Mouse (Mus musculus) 3T3-L1 (cell line): Measurements from ENCODE around the gene Emc9.

ENCODE experiments used
- DNase-seq: peaks from one replicate; pipeline ENCODE4 v3.0.0-alpha.2; 2015; ENCODE audit warnings: low read depth, low spot score

The Emc9 gene

DNA sequence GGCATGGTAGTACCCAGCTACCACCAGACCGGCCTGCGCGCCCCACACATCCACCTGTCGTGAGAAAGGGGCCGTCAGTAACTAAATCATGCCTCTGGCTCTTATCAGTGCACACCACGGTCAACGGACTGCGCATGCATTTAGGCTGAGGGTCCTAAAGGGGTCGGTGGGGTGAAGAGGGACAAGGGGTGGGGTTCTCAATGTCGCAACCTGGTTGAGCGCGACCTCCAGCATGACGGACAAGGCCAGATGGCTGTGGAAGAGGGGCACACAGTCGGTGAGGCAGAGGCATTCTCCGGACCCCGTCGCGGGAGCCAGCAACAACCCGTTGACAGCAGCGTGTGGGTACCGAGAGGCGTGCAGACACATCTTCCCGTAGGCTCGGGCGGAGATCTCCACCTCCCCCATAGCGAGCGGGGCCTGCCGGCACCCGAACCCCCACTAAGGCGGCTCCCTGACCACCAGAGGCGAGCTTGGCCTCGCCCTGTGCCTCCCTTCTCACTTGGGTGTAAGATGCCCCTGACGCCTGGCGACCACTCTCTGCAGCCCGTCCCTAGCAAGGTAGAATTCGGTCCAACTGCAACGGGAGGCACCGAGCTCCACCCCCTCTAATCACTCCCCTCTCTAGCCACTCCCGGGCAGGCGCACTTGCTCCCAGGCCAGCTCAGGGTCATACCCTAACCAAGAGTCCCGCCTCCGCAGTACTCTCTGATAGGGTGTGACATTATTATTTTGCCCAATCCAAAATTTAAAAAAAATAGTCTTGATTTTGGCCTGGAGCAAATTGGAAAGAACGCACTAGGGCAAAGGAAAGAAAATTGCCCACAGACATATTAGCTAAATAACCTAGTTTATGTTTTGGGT is at the start of gene Emc9:
TSS of gene Emc9 (minus strand) at position 601 of the 864 bp plus-strand sequence.
- DNase-seq = peak; percentile 65

DNA sequence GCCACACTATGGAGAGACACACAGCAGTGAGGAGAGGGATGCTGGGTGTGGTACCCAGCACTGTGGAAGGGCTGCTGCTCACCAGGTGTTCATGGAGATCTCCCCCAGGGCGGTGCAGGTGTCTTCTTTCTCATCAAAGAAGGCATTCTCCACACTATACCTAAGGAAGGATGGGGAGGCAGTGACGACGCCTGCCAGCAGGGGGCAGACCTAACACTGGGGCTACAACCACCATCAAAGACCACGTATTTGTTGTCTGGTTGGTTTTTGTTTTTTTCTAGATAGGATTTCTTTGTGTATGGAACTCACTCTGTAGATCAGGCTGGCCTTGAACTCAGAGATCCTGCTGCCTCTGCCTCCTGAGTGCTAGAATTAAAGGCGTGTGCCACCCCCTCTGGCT is 44.2 kb upstream of the Emc9 start:
- DNase-seq = peak; percentile 39

DNA sequence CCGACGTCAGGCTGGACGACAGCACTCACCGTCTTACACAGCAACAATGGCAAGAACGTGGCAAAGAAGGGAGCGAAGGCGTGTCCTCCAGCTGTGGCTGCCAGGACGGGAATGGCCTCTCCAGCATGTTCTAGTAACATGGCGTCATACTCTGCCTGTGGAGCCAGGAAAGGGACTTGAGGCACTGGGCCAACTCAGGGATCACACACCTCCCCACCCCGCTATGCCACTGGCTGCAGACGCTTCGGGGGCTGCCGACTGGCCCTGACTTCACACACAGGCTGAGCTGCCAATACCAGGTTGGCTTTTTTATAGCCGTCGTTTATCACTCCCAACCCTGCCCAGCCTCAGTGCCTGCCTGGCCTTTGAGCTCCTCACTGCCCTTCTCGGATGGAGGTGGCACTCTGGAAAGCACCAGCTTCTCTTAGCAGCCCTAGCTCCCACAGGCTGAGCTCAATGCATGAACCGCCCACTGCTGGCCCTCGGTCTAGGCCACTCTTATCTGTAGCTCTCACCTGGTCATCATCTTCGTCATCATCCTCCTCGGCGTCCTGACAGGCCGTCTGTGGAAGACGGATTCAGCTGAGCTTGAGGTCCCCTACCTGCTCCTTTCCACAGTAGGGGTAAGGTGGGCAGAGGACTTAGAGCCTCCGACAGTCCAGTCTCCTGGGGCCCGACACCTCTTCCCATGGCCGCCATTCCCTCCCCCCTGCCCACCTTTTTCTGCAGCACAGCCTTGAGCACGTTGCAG is 43.1 kb upstream of the Emc9 start:
- DNase-seq = no peak

DNA sequence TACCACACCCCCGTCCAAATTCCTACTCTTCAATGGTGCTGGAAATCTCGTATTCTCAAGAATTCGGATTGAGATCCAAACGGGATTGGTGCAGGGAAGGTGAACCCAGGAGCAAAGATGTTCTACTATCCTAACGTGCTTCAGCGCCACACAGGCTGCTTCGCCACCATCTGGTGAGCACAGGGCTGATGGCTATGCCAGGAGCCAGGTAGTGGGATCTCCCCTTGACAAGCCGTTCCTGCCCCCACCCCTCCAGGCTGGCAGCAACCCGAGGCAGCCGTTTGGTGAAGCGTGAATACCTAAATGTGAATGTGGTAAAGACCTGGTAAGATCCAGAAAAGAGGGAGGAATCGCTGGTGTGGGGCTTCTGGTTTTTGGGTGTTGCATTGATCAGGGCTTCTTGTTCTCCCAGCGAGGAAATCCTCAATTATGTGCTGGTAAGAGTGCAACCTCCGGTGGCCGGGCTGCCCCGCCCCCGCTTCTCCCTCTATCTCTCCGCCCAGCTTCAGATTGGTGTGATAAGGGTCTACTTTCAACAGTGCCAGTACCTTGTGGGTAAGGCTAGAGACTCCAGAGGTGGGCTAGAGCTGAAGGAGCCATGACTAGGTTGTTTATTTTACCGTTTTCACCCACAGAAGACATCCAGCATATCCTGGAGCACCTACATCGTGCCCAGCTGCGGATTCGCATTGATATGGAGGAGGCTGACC is 33.5 kb upstream of the Emc9 start:
- no peak for DNase-seq

DNA sequence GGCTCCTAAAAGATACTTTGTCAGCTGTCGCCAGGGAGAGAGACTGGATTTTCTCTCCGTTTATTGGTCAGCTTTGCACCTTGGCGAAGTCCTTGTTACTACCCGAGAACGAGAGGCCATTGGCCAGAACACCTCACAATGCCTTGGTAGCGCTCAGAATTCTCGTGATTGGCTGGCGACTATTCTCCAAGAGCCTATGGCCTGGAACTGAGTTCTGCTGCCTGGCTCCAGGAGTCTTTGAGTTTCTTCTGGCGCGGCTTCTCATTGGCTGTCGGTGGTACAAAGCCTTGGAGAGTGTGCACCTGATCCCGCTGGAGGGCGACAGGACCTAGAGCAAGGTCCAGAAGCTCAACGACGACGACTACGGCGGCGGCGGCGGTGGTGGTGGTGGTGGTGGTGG is 32.7 kb upstream of the Emc9 start, which contains the start of gene Rec8:
TSS of gene Rec8 (plus strand) at position 216 of the 400 bp plus-strand sequence.
- DNase-seq = no peak

DNA sequence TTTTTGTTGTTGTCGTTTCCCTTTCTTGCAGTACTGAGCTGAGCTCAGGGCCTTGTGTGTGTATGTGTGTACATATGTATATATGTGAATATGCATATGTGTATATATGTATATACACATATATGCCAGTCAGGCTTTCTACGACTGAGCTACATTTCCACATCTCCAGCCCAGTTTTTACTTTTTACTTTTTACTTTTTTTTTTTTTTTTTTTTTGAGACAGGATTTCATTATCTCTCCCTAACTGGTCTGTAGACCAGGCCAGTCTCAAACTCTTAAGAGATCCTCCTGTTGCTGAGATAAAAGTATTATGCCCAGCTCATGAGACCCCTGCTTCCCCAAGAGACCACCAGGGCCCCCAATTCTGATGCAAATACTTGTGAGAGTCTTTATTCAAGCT is 31.7 kb upstream of the Emc9 start:
- no peak for DNase-seq

DNA sequence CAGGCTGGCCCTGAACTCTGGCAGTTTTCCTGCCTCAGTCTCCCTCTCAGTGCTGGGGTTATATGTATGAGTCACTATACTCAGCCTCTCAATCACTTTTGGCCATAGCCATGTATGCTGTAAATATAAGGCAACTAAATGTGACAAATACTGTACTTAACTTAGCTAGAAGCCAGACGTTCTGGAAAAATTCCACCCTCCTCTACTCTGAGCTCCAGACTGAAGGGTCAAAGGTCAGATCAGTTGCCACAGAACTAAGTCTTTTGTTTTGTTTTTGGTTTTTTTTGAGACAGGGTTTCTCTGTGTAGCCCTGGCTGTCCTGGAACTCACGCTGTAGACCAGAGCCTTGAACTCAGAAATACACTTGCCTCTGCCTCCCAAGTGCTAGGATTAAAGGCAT is 30.8 kb upstream of the Emc9 start:
- peak; percentile 32 for DNase-seq

DNA sequence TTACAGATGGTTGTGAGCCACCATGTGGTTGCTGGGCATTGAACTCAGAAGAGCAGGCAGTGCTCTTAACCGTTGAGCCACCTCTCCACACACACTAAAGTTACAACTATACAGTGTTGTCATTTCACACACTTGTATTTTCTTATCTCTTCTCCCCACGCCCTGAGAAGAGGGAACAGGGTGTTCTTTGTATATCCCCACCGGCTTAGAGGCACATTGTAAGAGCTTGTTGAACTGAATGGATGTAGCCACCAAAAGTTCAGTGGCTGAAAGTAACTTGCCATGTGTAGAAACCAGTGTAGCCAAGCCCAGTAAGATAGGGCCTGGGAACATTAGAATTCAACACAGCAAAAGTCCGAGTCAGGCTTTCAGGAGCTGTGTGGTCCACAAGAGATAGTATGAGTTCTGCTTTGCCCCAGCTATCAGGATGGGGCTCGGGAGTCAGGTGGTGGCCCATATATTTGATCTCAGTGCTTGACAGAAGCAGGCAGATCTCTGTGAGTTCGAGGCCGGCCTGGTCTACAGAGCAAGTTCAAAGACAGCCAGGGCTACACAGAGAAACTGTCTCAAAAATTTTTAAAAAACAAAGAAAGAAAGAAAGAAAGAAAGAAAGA is 29.6 kb upstream of the Emc9 start:
- no peak for DNase-seq

DNA sequence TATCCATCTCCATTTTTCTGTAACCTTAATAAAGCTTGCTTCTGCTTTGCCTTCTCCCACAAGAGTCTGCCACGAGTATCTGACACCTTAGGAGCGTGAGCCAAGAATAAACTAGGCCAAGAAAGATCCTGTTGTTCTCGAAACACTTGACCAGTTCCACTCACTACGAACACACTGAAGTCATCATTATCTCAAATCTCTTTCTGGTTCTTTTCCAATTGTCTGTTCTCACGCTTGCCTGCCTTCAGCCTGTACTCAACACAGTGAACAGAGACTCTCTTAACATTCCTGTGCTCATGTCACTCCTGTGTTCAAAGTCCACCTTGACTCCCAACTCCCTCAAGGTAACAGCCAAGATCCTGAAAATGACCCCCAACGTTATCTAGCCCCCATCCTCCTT is 28.2 kb upstream of the Emc9 start:
- DNase-seq = no peak

DNA sequence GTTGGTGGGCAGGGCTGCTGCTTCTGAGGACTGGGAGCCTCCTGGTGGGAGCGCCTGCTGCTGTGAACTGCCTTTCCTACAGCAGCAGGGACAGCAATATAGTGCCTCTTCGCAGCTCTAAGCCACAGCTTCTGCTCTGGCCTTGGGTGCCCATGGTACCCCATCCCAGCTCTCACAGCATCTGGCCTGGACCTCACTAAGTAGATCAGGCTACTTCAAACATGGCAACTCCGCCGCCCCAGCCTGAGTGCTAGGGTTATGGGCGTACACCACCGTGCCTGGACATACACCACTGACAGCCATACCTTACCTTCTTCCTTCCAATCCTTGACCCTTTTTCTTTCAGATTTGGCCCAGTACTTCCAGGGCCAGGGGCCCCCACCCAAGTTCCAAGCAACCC is 23.2 kb upstream of the Emc9 start:
- no peak for DNase-seq

DNA sequence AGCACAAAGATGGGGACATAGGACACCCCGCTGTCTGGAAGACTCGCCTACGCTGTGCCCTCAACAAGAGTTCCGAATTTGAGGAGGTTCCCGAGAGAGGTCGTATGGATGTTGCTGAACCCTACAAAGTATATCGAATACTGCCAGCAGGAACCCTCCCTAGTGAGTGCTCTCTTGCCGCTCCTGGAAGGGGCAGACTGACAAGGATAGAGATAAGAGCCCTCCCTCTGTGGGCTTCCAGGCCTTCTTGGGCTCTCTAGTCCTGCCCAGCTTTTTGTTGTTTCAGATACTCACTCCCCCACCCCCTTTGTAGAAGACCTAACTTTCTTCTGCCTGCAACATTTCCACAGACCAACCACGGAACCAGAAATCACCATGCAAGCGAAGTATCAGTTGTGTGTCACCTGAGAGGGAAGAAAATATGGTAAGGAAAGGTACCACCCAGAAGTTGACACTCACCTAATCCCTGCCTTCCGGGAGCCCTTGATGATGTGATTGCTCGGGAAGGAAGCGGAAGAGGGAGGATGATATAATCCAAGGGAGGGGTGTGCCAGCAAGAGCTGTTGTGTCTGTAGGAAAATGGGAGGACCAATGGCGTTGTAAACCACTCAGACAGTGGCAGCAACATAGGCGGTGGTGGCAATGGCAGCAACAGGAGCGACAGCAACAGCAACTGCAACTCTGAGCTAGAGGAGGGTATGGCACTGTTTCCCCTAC is 20.8 kb upstream of the Emc9 start:
- DNase-seq = no peak

DNA sequence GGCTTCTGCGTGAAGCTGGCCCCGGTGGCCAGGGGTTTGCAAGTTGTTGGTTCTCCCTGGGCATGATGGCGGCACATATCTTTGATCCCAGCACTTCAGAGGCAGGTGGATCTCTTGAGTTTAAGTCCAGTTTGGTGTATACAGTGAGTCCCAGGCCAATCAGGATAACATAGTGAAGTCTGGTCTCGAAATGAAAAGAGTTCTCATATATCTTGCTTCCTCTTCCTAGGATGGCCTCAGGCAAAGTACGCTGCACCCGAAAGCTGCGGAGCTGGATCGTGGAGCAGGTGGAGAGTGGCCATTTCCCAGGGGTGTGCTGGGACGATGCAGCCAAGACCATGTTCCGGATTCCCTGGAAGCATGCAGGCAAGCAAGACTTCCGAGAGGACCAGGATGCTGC is 19.7 kb upstream of the Emc9 start:
- no peak for DNase-seq

DNA sequence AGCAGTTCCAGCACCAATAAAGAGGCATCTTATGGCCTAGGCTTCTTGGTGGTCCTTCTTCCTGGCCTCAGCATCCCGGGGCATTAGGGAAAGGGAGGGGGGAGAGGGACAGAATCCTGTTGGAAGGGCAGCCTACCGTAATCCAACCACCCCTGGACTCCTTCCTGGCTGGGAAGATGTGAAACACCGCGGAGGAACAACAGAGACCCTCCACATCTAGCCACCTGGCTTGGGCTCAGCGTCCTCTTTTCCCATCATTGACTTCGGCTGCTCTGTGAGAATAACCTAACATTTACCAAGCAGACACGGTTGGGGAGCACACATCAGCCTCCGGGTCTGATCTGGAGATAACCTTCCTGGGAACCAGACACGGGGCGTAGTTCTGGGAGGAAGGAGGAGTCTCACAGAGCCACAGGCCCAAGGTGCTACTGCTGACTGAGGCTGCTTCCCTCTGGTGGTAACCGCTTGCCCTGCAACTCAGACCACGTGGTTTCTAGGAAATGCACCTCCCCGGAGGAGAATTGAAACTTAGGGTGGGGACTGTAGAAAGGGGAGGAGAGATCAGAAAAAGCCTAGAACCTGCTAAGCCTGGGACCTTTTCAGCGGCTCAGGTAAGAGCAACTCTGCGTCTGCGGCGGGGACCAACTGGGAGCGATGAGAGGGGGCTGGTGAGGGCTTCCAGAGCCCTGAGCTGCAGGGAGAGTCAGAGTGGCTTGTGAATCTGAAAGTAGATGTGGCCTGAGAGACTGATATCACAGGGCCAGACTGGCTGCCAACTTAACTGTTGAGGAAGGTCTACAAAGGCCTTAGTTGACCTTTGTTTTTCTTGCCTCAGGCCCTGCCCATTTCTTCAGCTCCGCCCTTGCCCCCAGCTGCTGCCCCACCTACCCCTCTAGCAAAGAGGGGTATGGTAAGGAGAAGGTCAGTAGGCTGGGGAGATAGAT is 18.8 kb upstream of the Emc9 start:
- peak; percentile 92 for DNase-seq

DNA sequence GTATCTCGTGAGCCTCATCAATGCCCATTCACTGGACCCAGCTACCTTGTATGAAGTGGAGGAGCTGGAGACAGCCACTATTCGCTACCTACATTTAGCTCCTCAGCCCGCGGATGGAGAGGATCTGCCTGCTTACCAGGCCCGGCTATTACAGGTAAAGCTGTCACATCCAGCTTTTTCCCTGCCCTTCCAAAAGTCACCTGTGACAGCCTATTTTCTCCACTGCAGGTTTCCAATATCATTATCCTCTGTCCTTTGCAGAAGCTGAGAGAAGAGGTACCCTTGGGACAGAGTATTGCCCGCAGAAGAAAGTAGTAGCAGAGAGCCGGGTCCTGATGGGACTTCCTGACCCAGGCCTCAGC is 18.1 kb upstream of the Emc9 start, which contains the start of gene Irf9:
TSS of gene Irf9 (plus strand) at position 301 of the 362 bp plus-strand sequence.
- DNase-seq = no peak

DNA sequence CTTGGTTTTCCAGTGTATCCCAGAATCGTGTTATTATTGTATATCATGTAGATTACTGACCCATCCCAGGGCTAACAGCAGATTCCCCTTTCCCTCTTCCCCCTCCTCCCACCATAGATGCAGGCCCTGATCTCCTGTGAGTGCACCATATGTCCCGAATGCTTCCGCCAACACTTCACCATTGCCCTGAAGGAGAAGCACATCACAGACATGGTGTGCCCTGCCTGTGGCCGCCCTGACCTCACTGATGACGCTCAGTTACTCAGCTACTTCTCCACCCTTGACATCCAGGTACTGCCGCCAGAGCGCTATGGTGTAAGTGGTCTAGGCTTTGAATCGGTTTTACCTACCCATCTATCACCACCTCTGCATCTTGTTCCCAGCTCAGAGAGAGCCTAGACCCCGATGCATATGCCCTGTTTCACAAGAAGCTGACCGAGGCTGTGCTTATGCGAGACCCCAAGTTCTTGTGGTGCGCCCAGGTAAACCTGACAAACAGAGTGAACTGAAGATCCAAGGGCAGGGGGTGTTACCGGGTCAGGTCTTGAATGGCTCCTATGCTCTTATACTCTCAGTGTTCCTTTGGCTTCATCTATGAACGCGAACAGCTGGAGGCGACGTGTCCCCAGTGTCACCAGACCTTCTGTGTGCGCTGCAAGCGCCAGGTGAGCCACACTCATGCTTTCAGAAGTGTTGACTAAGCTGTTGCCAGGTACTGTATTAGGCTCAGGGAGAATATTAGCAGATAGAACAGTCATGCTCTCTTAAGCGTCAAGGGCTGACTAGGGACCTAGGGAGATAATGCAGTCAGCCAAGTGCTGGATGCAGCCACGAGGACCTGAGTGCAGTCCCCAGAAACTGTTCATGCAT is 13.7 kb upstream of the Emc9 start:
- DNase-seq = no peak

DNA sequence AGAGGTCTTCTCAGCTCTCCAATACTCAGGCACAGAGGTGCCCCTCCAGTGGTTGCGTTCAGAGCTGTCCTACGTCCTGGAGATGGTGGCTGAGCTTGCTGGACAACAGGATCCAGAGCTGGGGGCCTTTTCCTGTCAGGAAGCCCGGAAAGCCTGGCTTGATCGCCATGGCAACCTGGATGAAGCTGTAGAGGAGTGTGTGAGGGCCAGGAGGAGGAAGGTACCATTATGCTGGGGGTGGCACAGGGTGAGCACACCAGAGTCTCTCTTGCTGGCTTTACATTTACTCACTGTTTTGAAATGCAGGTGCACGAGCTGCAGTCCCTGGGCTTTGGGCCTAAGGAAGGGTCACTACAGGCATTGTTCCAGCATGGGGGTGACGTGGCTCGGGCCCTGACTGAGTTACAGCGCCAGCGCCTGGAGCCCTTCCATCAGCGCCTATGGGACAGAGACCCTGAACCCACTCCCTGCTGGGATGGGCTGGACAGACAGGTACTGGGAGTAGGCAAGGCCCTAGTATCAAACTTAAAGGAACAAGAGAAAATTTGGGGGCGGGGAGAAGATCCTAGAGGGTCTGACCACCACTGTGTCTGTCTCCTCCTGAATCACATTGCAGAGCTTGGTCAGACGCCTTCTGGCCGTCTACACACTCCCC is 11.1 kb upstream of the Emc9 start:
- DNase-seq = no peak

DNA sequence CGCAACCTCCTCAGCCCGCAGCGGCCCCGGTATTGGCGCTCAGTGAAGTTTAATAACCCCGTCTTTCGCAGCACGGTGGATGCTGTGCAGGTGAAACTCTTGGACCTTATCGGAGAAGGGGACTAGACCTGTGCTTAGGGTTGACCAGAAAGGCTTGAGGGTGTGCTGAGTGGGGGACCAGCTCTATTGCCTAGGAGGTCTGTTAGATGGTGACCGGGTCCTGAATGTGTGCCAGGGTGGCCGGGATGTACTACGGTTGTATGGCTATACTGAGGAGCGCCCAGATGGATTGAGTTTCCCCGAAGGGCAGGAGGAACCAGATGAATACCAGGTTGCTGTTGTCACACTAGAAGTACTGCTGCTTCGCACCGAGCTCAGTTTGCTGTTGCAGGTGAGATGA is 7.1 kb upstream of the Emc9 start:
- DNase-seq = peak; percentile 17

DNA sequence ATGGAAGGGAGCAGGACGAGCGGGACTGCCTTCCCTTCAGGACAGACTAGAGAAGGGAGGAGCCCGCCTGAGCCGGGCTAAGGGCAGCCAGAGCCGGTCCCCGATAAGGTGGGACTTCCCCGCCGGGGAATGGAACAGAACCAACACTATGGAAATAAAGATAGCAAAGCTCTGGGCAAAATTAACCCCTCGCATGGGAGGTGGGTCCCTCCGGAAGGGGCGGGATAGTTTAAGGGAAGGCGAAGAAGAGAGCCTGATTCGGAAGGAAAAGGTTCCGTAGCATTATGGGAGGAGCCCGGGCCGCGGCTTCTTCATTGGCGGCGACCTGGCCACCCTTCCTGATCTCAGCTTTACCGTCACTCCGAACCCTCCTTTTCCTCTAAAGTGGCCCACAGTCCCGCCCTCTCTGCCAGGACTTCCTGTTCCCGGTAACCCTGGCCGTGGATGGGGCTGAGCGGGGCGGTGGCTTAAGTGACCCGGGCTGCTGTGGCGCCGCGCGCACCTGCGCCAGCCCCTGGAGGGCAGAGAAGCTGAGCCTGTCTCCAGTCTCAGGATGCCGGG is 6.3 kb upstream of the Emc9 start, which contains the start of gene Rnf31:
TSS of gene Rnf31 (plus strand) at position 378 of the 561 bp plus-strand sequence.
- peak; percentile 95 for DNase-seq
